Mouse (Mus musculus): ENCODE results near the gene Tshz2. TPM values are rescaled to one million over a fixed set of nuclear protein-coding genes. Genes with fewer than 3 reads are reported as not detected.
A peak's percentile ranks its signal among the peaks of the same experiment; 100 is the strongest.

The Tshz2 gene
- polyA plus RNA-seq, 1 experiment from 2014 or later, result 43.1 TPM

DNA sequence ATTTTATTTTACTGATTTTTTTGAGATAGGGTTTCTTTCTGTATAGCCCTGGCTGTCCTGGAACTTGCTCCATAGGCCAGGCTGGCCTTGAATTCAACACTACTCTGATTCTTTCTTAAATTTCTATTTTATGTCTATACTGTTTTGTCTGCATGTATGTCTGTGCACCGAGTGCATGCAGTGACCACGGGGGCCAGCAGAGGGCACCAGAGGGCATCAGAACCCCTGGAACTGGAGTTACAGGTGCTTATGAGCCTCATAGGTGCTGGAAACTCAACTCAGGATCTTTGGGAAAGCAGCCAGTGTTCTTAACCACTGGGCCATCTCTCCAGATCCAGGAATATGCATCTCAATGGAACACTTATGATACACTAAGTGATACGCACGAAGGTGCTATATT, 427.3 kb downstream of the Tshz2 start:
- DNase-seq (ENCODE audit: low read depth, low spot score), result no peak
- in situ Hi-C loops (cut with MboI; ENCODE audit: low pct_unique_long_range_greater_than_20kb), result no loop called here
- no peaks in the 10 kb centered on the region for H3K27me3 ChIP-seq
- ChIA-PET CTCF (no interaction called here), POLR2A (interaction anchor here (0.6 kb wide), 1 partner anchor 249 kb away, joined by 3 read pairs; no protein-coding TSS in a partner anchor)
- peak; percentile 69 for TF ChIP-seq CTCF (IDR thresholded peaks at IDR 0.05)
- ATAC-seq, result no peak

DNA sequence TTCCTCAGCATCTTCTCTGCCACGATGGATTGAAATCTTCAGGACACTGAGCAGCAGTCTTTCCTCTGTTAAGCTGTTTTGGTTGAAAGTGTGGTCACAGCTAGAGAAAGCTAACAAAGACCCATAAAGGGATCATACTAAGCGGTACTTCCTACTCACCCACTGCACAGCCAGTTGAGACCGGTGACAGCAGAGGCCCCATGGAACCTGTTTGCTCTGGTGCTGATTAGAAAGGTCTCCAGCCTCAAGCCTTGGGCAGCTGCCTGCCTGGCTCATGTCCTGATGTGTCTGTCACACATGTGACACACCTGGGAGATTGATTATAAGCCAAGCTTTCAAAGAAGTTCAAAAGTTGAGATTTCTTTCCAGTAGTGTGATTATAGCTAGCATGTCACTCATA, 429.6 kb downstream of the Tshz2 start:
- ATAC-seq, result no peak
- no peak for DNase-seq (ENCODE audit: low read depth, low spot score)
- ChIA-PET CTCF (interaction anchor here (0.9 kb wide), 1 partner anchor 13 kb away, joined by 3 read pairs; no protein-coding TSS in a partner anchor), POLR2A (no interaction called here)
- in situ Hi-C loops (cut with MboI; ENCODE audit: low pct_unique_long_range_greater_than_20kb), result no loop called here
- TF ChIP-seq CTCF (IDR thresholded peaks at IDR 0.05), result no peak
- no peaks in the 10 kb centered on the region for H3K27me3 ChIP-seq

DNA sequence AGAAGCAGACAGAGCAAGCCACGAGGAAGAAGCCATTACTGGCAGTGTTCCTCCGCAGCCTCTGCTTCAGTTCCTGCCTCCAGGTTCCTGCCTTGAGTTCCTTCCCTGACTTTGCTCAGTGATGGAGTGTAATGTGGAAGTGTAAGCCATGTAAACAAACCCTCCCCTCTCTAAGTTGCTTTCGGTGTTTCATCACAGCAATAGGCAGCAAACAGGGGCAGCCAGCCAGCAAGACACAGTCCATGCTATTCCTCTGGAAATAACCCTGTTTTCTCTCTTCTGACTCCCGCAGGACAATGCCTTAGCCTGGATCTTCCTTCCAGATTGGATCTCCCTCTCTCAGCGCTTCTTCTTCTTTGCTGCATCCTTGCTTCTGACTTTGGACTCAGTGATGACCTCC, 437.2 kb downstream of the Tshz2 start:
- ChIA-PET CTCF (no interaction called here), POLR2A (no interaction called here)
- DNase-seq (ENCODE audit: low read depth, low spot score) (no peak), ATAC-seq (no peak)
- no peak for TF ChIP-seq CTCF (IDR thresholded peaks at IDR 0.05)
- peaks cover 18% of the 10 kb centered on the region for H3K27me3 ChIP-seq
- in situ Hi-C loops (cut with MboI; ENCODE audit: low pct_unique_long_range_greater_than_20kb), result no loop called here

DNA sequence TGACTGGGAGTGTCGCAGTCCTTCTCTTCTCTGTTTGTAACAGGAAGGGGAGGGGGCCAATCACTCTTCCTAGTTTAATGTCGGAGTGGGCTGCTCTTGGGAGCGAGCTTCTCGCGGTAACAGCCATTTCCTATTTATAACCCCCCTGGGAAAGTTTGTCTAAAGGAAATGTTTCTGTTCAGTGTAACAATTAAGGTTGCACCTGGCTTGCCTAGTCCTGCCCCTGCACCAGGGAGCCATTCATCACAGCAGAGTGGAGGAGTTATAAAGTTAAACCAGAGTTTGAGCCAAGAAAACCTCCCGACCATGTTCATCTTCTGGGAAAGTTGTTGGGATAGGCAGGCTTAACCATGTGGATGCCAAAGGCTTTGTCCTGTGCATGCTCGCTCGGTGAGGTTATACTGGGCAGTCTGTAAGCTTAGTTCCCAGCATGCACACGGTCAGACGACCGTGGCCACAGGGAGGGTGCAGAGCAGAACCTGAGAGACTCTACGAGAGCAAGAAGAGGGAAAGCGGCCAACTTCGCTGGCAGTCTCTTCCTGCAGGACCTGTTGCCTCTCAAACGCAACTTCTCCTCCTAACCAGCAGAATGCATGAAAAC, 437.9 kb downstream of the Tshz2 start:
- peaks cover 23% of the 10 kb centered on the region for H3K27me3 ChIP-seq
- POLR2A ChIA-PET, result no interaction called here
- CTCF ChIA-PET, result no interaction called here
- in situ Hi-C loops (cut with MboI; ENCODE audit: low pct_unique_long_range_greater_than_20kb), result no loop called here
- DNase-seq (ENCODE audit: low read depth, low spot score) (no peak), ATAC-seq (no peak)
- TF ChIP-seq CTCF (IDR thresholded peaks at IDR 0.05), result no peak

DNA sequence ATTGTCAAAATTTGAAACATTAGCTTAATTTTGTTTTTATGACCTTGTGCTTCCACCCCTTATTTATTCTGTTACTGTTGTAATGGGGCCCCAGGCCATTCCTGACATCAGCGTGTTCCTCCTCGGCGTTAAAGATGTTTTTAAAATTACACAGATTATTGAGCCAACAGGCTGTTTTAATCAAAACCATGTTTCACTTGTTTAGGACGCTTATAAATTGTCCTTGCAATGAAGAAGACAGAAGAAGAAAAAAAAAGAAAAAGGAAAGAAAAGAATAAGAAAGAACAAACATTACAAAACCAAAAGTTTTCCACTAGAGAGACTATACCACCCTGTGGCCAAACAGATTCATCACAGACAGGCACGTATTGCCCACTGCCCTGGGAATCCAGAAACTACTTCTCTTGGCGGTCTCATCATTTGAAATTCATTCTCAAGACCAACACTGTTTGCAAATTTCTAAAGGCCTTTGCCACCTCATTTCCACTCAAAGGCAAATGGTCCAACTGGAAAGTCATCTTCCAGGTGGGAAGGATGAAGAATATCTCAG, 444.2 kb downstream of the Tshz2 start:
- CTCF ChIA-PET, result interaction anchor here (0.7 kb wide), 1 partner anchor 11 kb away, joined by 3 read pairs; no protein-coding TSS in a partner anchor
- in situ Hi-C loops (cut with MboI; ENCODE audit: low pct_unique_long_range_greater_than_20kb), result no loop called here
- H3K27me3 ChIP-seq, result peaks cover 21% of the 10 kb centered on the region
- POLR2A ChIA-PET, result interaction anchor here (0.6 to 0.7 kb wide), 2 partner anchors 154 to 817 kb away, joined by 3 read pairs; no protein-coding TSS in a partner anchor
- no peak for ATAC-seq
- peak; percentile 36 for TF ChIP-seq CTCF (IDR thresholded peaks at IDR 0.05)
- DNase-seq (ENCODE audit: low read depth, low spot score), result no peak

DNA sequence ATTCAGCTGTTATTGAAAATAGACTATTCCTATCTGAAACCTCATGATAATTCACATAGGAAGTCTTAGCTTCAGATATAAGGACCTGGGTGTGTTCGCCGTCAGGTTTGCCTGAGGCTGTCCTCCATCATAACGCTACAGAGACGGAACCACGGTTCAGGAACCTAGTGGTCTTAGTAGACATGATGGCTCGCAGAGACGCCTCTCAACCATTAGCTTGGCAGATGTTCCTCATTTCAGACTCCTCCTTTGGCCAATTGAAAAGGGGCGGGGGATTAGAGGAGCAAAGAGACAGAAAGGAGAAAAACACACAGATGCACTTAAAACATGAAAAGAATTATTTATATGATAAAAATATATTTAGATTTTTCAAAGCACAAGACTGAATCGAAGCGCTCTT, 445.2 kb downstream of the Tshz2 start:
- TF ChIP-seq CTCF (IDR thresholded peaks at IDR 0.05), result no peak
- H3K27me3 ChIP-seq, result peaks cover 13% of the 10 kb centered on the region
- no peak for DNase-seq (ENCODE audit: low read depth, low spot score)
- no peak for ATAC-seq
- ChIA-PET CTCF (no interaction called here), POLR2A (no interaction called here)
- in situ Hi-C loops (cut with MboI; ENCODE audit: low pct_unique_long_range_greater_than_20kb), result no loop called here

DNA sequence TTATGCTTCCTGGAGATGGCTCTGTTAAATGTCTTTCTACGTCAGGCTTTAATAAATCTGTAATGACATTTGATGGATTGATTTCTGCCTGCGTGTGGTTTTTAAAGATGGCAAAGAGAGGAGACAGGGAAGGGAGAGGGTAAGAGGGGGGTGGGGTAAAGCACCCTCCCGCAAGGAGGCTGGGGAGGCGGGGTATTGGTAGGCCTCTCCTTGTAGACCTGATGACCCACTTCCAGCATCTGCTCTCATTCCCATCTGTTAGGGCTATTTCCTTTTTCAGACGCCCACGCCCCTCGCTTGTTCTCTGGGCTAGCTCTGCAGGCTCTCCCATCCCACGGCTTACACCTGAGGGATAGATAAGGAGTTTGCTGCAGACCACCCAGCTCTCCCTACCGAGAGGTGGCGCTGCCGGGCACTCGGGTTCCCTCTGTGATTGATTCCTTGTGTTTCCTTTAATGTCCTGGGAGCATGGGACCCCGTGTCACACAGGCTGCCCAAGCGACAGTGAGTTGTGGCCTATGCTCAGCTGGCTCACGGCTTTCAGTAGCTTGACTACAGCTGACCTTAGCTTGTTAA, 445.7 kb downstream of the Tshz2 start:
- ChIA-PET CTCF (no interaction called here), POLR2A (no interaction called here)
- no peak for TF ChIP-seq CTCF (IDR thresholded peaks at IDR 0.05)
- in situ Hi-C loops (cut with MboI; ENCODE audit: low pct_unique_long_range_greater_than_20kb), result no loop called here
- no peak for ATAC-seq
- peaks cover 13% of the 10 kb centered on the region for H3K27me3 ChIP-seq
- DNase-seq (ENCODE audit: low read depth, low spot score), result no peak

DNA sequence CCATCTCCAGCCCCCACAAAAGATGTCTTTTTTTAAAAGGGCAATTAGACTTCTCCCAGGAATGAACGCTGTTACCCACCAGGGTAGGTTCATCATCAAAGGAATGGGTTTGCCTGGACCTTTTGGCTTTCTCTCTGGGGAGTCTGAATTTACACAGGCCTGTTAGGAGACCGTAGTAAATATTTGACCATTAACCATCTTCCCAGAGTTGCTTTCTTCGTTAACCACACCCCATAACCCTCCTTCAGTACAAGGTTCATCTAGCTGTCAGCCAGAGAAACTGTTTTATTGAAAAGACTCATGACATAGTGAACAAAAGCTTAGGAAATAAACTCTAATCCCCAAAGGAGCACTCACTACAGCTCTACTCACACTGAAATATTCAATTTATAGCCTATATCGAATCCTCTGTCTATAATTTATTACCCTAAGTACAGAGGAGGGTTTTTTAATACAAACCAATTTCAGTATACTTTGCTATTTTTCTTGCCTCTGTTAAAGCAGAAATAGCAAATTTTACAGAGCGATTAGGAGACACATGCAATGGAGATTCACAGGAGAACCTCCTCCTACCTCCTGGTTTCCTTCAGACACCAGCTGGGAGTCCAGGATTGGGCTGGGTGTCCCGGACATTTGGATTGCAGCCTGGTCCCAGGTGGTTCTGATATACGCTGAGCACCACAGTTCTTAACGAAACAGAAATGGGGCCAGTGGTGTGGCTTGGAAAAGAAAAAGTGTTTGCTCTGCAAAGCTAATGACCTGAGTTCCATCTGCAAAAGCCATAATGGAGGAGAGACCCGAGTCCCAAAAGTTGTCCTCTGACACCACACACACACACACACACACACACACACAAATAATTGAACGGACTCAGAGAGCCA, 459.0 kb downstream of the Tshz2 start:
- POLR2A ChIA-PET, result no interaction called here
- in situ Hi-C loops (cut with MboI; ENCODE audit: low pct_unique_long_range_greater_than_20kb), result no loop called here
- DNase-seq (ENCODE audit: low read depth, low spot score) (no peak), ATAC-seq (no peak)
- CTCF ChIA-PET, result interaction anchor here (0.9 kb wide), 1 partner anchor 38 kb away, joined by 3 read pairs; no protein-coding TSS in a partner anchor
- no peaks in the 10 kb centered on the region for H3K27me3 ChIP-seq
- no peak for TF ChIP-seq CTCF (IDR thresholded peaks at IDR 0.05)

DNA sequence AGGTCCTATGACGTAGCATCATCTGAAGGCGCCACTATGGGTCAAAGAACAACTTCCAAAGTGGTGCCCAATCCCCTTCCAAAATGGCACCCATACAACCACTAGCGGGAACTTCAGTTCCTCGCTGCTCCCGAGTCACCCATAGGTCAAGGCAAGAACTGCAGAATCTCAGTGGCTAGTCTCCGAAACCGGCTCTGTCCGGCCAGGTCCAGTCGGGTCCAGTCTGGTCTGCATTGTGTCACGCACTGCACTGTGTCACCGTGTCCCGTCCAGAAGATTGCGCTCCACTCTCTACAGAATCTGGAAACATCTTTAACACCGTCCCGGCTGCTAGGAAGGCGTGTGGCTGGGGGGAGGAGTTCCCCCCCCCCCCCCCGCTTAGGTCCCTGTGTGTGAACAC, 461.4 kb downstream of the Tshz2 start:
- no peaks in the 10 kb centered on the region for H3K27me3 ChIP-seq
- POLR2A ChIA-PET, result no interaction called here
- CTCF ChIA-PET, result no interaction called here
- ATAC-seq, result no peak
- no peak for DNase-seq (ENCODE audit: low read depth, low spot score)
- TF ChIP-seq CTCF (IDR thresholded peaks at IDR 0.05), result no peak
- in situ Hi-C loops (cut with MboI; ENCODE audit: low pct_unique_long_range_greater_than_20kb), result no loop called here

DNA sequence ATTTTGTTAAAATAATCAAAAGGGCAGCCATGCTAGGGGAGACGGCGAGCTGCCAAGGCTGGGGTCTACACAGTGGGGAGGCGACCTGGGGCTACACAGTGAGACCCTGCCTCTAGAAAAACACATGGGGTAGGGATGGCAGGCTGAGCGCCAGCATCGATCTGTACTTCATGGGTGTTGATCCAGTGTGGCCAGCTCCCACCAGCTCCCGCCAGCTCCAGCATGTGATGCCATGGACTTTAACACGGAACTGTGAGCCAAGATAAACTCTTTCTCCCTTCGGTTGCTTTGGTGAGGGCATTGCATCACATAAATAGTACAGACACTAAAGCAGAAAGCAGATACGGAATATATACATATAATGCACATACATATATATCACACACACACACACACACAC, 462.1 kb downstream of the Tshz2 start:
- CTCF ChIA-PET, result no interaction called here
- POLR2A ChIA-PET, result no interaction called here
- DNase-seq (ENCODE audit: low read depth, low spot score) (no peak), ATAC-seq (no peak)
- no peak for TF ChIP-seq CTCF (IDR thresholded peaks at IDR 0.05)
- in situ Hi-C loops (cut with MboI; ENCODE audit: low pct_unique_long_range_greater_than_20kb), result loop anchor here (5.0 kb wide), 2 partner anchors 258 to 1033 kb away; no protein-coding TSS in a partner anchor
- no peaks in the 10 kb centered on the region for H3K27me3 ChIP-seq

All from Patski (cell line).